Mouse (Mus musculus) heart, postnatal 0 days (tissue): ENCODE measurements around the gene Igsf9.

ENCODE experiments used
- CTCF ChIP-seq: IDR thresholded peaks from 2 replicates; pipeline ENCODE4 v1.5.1; 2016; ENCODE audit warnings: antibody characterized with exemption, control low read depth, low read depth
- EP300 ChIP-seq: IDR thresholded peaks from 2 replicates; pipeline ENCODE4 v1.6.1; 2016; ENCODE audit warnings: antibody characterized with exemption, low read depth

DNA sequence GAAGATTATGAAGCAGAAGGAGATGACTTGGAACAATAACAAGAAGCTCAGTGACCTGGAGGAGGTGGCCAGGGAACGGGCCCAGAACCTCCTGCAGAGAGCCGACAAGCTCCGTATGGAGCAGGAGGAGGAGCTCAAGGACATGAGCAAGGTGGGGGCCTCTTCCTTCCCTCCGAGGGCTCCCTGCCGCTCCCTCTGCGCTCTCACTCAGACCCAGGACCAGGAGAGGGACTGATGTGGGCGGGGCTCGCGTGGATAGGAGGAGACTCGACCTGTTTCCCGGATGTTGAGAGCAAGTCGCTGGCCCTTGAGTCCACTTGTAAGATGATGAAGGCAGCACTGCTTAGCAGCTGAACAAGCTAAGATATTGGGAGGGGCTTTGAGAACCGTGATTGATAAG is 51.0 kb downstream of the Igsf9 start:
- TF ChIP-seq EP300 (no peak), CTCF (no peak)
